Mouse (Mus musculus): ENCODE results near the gene Gas6. TPM values are rescaled to one million over a fixed set of nuclear protein-coding genes. Genes with fewer than 3 reads are reported as not detected.

Gene Gas6
- total and polyA plus RNA-seq, 3 experiments, result not detected

DNA sequence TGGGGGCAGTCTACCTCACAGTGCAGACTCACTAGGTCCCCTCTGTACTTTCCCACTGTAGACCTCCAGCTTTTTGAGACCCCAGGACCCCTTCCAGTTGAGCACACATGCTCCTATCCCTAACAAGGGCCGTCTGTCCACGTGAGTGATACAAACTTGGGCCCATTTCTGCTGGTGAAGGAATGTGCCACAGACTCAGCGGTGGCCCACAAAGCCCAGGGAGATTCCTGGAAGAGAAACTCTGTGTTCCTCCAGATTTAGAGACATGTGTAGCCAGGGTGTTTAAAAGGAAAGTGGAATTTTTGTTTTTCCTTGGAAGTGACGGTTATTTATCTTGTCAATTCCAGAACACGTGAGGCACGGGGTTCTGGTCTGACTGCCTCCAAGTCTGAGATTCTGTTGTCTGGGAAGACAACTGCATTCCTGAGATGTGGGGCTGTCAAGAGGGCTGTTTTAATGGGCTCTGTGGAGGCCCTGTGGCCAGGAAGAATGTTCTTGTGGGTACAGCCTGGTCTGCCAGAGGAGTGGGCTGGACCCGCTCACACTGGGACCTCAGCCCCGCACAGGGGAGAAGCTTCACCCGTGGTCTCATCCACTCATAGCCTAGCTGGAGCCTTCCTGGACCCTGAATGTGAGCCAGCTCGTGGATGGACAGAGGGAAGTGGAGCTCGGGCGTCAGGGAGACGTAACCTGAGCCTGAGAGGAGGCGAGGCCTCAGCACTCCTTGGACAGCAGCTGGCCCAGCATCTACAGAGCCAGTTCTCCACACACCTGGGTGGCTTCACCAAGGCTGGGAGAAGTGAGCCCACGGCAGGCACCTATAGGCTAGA is 34.9 kb upstream of the Gas6 start:
- Histone ChIP-seq H3K4me3 (ENCODE audit: control insufficient read depth in 1 of 2, insufficient read depth in 1 of 2, low read depth in 2 of 2, low read length in 2 of 2) (no peak overlapping the region), H3K9me3 (replicated peaks; ENCODE audit: insufficient read depth, low read length) (no peaks in the 10 kb centered on the region), H3K27ac (ENCODE audit: control insufficient read depth, low read depth, low read length) (no peak overlapping the region), H3K36me3 (ENCODE audit: control insufficient read depth in 1 of 2, insufficient read depth in 2 of 2, low read length in 2 of 2) (peaks cover 0 to 14% of the 10 kb centered on the region in 2 experiments; a peak in 2 of 4 replicates), H3K9ac (ENCODE audit: control insufficient read depth, low read depth, low read length, poor library complexity, severe bottlenecking) (no peak overlapping the region), H3K4me1 (ENCODE audit: control insufficient read depth in 1 of 2, insufficient read depth in 2 of 2, low read length in 2 of 2) (peaks cover 9 to 26% of the 10 kb centered on the region in 2 experiments), H3K79me2 (ENCODE audit: control insufficient read depth, insufficient read depth, low read length, poor library complexity) (no peaks in the 10 kb centered on the region), H3K27me3 (ENCODE audit: control insufficient read depth in 1 of 2, insufficient read depth in 2 of 2, low read length in 2 of 2) (no peaks in the 10 kb centered on the region)
- no peak for DNase-seq (ENCODE audit: low read depth, low spot score)
- no peak for TF ChIP-seq NRF1 (IDR thresholded peaks at IDR 0.05; ENCODE audit: insufficient read depth, low read depth, low read length, poor library complexity, severe bottlenecking)
- no peak for TF ChIP-seq ZNF384 (IDR thresholded peaks at IDR 0.05; ENCODE audit: low read depth, low read length)
- no peak for TF ChIP-seq MAX (IDR thresholded peaks at IDR 0.05; ENCODE audit: low read length)
- TF ChIP-seq MEF2A (IDR thresholded peaks at IDR 0.05; ENCODE audit: extremely low read depth, insufficient replicate concordance, low read depth, low read length, poor library complexity, severe bottlenecking), result no peak
- TF ChIP-seq MAZ (IDR thresholded peaks at IDR 0.05; ENCODE audit: low read depth, low read length), result no peak
- no peak for TF ChIP-seq POLR2AphosphoS5 (IDR thresholded peaks at IDR 0.05; ENCODE audit: borderline replicate concordance, low read depth, low read length)
- no peak for TF ChIP-seq BHLHE40 (IDR thresholded peaks at IDR 0.05; ENCODE audit: borderline replicate concordance, low read depth, low read length)
- no peak for TF ChIP-seq TCF12 (IDR thresholded peaks at IDR 0.05; ENCODE audit: low read depth, low read length)
- no peak for TF ChIP-seq MYB (IDR thresholded peaks at IDR 0.05; ENCODE audit: low read depth, low read length)
- no peak for TF ChIP-seq RAD21 (IDR thresholded peaks at IDR 0.05; ENCODE audit: low read depth, low read length)
- TF ChIP-seq GABPA (IDR thresholded peaks at IDR 0.05; ENCODE audit: low read depth, low read length), result no peak
- TF ChIP-seq ZKSCAN1 (IDR thresholded peaks at IDR 0.05; ENCODE audit: low read depth, low read length), result no peak
- no peak for TF ChIP-seq CHD1 (IDR thresholded peaks at IDR 0.05; ENCODE audit: low read depth, low read length)
- TF ChIP-seq EP300 (IDR thresholded peaks at IDR 0.05; ENCODE audit: low read depth in 1 of 2, low read length in 2 of 2), result no peak

DNA sequence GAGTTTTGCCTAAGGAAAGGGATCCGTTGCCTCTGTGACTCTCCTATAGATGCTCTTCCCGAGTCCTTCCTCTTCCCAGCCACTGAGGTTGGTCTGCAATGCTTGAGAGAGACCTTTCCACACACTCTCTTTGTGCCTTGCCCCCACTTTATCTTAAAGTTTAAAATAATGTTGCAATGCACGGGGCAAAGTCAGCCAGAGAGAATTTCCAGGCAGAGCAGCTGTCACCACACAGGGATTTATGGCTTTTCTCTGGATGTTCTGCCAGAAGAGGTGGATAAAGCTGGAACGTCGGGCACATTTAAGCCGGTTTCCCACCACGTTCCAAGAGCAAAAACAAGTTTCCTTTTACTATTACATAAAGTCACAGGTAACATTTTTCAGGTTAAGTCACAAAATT is 27.1 kb upstream of the Gas6 start:
- H3K79me2 ChIP-seq (ENCODE audit: control insufficient read depth, insufficient read depth, low read length, poor library complexity), result no peaks in the 10 kb centered on the region
- no peak overlapping the region for H3K27ac ChIP-seq (ENCODE audit: control insufficient read depth, low read depth, low read length)
- TF ChIP-seq GATA1 (IDR thresholded peaks at IDR 0.05; ENCODE audit: low read depth, low read length), result no peak
- no peak for TF ChIP-seq ZNF384 (IDR thresholded peaks at IDR 0.05; ENCODE audit: low read depth, low read length)
- no peak for TF ChIP-seq USF2 (IDR thresholded peaks at IDR 0.05; ENCODE audit: borderline replicate concordance in 1 of 2, insufficient read depth in 1 of 2, low read depth in 1 of 2, low read length in 2 of 2)
- TF ChIP-seq JUND (IDR thresholded peaks at IDR 0.05; ENCODE audit: low read depth, low read length), result no peak
- no peak overlapping the region for H3K9ac ChIP-seq (ENCODE audit: control insufficient read depth, low read depth, low read length, poor library complexity, severe bottlenecking)
- H3K9me3 ChIP-seq (replicated peaks; ENCODE audit: insufficient read depth, low read length), result no peaks in the 10 kb centered on the region
- peaks cover 0 to 5% of the 10 kb centered on the region in 2 experiments; a peak in 2 of 4 replicates for H3K36me3 ChIP-seq (ENCODE audit: control insufficient read depth in 1 of 2, insufficient read depth in 2 of 2, low read length in 2 of 2)
- no peak overlapping the region for H3K4me3 ChIP-seq (ENCODE audit: control insufficient read depth in 1 of 2, insufficient read depth in 1 of 2, low read depth in 2 of 2, low read length in 2 of 2)
- DNase-seq (ENCODE audit: low read depth, low spot score), result no peak
- peaks cover 5 to 6% of the 10 kb centered on the region in 2 experiments; a peak in 3 of 4 replicates for H3K4me1 ChIP-seq (ENCODE audit: control insufficient read depth in 1 of 2, insufficient read depth in 2 of 2, low read length in 2 of 2)
- peaks cover 1 to 2% of the 10 kb centered on the region in 2 experiments; a peak in 3 of 4 replicates for H3K27me3 ChIP-seq (ENCODE audit: control insufficient read depth in 1 of 2, insufficient read depth in 2 of 2, low read length in 2 of 2)

Measured in MEL (cell line).